Mouse (Mus musculus): ENCODE data around the gene Hadhb. TPM values are rescaled to one million over a fixed set of nuclear protein-coding genes. Genes with fewer than 3 reads are reported as not detected.

The Hadhb gene
- total RNA-seq, 2 experiments from 2014 or later, result 1,544 to 1,693 TPM

GRCm38 (mm10) chr5:30222681-30223080 lies 67.6 kb downstream of the Hadhb start:
- intact Hi-C loops (cut with DNase I), result no loop called here
- no peak for DNase-seq

DNA sequence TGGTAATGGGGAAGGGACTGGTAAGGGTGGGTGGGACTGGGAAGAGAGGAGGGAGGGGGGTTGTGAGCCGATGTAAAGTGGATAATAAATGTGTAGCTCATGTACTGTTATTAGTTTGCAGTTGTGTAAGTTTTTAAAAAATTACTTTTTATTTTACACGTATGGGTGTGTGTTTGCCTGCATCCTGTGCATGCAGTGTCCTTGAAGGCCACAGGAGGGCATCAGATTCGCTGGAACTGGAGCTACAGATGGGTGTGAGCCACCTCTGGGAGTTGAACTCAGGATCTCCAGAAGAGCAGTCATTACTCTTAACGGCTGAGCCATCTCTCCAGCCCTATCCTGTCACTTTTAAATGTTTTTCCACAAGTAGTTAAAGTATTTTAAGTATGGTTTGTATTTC lies 75.9 kb downstream of the Hadhb start:
- DNase-seq, result peak; percentile 28 to 43
- intact Hi-C loops (cut with DNase I), result no loop called here

DNA sequence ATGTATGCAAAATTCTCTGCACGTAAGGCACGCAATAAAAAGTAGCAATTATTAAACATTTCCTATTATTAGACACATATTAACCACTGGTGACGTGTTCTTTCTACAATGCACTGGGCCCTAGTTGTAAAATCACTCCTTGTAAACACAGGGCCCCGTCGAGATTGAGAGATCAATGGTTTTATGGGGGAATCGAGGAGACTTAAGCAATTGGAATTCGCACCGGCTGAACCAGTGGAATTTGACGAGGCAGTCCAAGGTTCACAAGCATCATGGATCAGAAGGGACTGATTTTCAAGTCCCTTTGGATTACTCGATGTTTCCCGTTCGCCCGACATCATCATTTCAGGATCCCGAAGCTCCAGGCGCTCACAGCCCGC lies 76.8 kb downstream of the Hadhb start:
- no peak for DNase-seq
- intact Hi-C loops (cut with DNase I), result no loop called here

GRCm38 (mm10) chr5:30232271-30232971 lies 77.4 kb downstream of the Hadhb start, which contains the start of gene Selenoi:
Gene Selenoi, plus strand, starts transcription at chr5:30232581.
- peak; percentile 99 for DNase-seq
- intact Hi-C loops (cut with DNase I), result no loop called here

GRCm38 (mm10) chr5:30233042-30233441 lies 78.0 kb downstream of the Hadhb start:
- DNase-seq, result peak in 1 of 2 experiments; percentile 25
- intact Hi-C loops (cut with DNase I), result no loop called here

DNA sequence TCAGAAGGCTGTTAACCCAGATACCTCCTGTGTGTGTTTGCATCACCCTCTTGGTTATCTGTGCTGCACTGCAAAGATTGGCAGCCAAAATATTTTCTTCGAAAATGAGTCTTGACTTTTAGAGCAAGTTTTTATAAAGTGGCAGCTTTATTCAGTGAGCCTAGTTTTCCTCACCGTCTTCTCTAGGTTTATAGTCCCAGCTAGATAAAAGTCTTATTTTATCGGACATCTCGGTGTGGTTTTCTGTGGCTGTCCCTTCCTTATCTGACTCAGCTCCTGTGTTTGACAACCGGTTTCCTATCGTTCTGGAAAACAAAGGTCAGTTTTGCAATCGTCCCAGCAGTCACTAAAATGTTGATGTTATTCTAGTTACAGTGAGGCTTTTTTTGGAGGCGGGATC lies 78.9 kb downstream of the Hadhb start:
- intact Hi-C loops (cut with DNase I), result no loop called here

More for the DNA sequence above, 78.9 kb downstream of the Hadhb start:
- no peak for DNase-seq

Small RNA genes lying within 50 kb of the gene (microRNA-seq; reads per million reads assigned to microRNA genes)
- gene Mir1960, result 7.3 to 14.9 reads per million in 2 experiments

Other genes starting within 250 kb of the Hadhb start
- gene Il6, start 142.1 kb upstream of the Hadhb start, total RNA-seq (2021), result not detected
- 10 to 100 TPM; 20.2 to 20.5 TPM for gene Tyms, start 81.6 kb upstream of the Hadhb start, total RNA-seq (2021)
- gene Garem2, start 50.1 kb upstream of the Hadhb start, total RNA-seq (2021), result under 1 TPM; 0.22 to 0.26 TPM
- not detected for gene 3110082J24Rik, start 49.2 kb upstream of the Hadhb start, total RNA-seq (2021)
- gene Hadha, start 86 bp upstream of the Hadhb start, total RNA-seq (2021), result 1,000 to 10,000 TPM; 1,297 to 1,510 TPM
- under 1 TPM; 0.42 to 0.45 TPM for gene Adgrf3, start 50.5 kb downstream of the Hadhb start, total RNA-seq (2021)
- gene Selenoi, start 77.3 kb downstream of the Hadhb start, total RNA-seq (2021), result 10 to 100 TPM; 17.4 to 19.8 TPM
- gene Drc1, start 126.1 kb downstream of the Hadhb start, total RNA-seq (2021), result under 1 TPM; 0.10 to 0.53 TPM